In genomic region chr2:10130341-10130990, GRCm38 (mm10) we compare ENCODE assay signal across 15 mouse cellular contexts. TPM values are rescaled to one million over a fixed set of nuclear protein-coding genes. Genes with fewer than 3 reads are reported as not detected.
DNase-seq lines count a peak whose midpoint lies in the region; ATAC-seq and TF ChIP-seq lines count a peak whose summit lies in the region.
"Had no signal": no experiment of that assay in that cellular context is flagged by ENCODE, and none has a peak within 500 bp of the region (broad histone marks: within the 10 kb centered on the region; RNA-seq: fewer than 3 reads in every experiment).

No protein-coding gene starts in this region.

- H3K4me1 ChIP-seq in lung, embryonic 16.5 days (replicated peaks; ENCODE audit: control insufficient read depth, insufficient read depth, low read length), result 0 out of 2 replicates have a peak, but pooled peaks cover 5% of the 10 kb centered on the region
- H3K4me1 ChIP-seq in stomach, embryonic 14.5 days (ENCODE audit: control insufficient read depth, insufficient read depth, low read length), result no peaks in the 10 kb centered on the region
- peaks cover 5% of the 10 kb centered on the region; the same call in 1 of the 2 replicates for H3K4me1 ChIP-seq in forebrain, embryonic 10.5 days
- H3K4me1 ChIP-seq: limb, embryonic 13.5 days; megakaryocyte, embryonic 14.5 days had no signal

- no peak overlapping the region; the same call in 1 of the 2 replicates for H3K9ac ChIP-seq in lung, embryonic 16.5 days (ENCODE audit: low read length)
- no peak overlapping the region for H3K9ac ChIP-seq in stomach, embryonic 14.5 days (replicated peaks; ENCODE audit: low read depth, low read length)
- H3K9ac ChIP-seq: limb, embryonic 13.5 days had no signal

- TF ChIP-seq CTCF in gastrocnemius, adult 2 months (IDR thresholded peaks at IDR 0.05), result no peak

- 0 out of 2 replicates have a peak overlapping the region, but pooled peaks have one; percentile 14 for H3K4me2 ChIP-seq in lung, embryonic 16.5 days (ENCODE audit: low read depth, low read length)
- no peak overlapping the region for H3K4me2 ChIP-seq in stomach, embryonic 14.5 days (replicated peaks; ENCODE audit: low read depth, low read length)
- H3K4me2 ChIP-seq: limb, embryonic 13.5 days had no signal

- no peaks in the 10 kb centered on the region for H3K36me3 ChIP-seq in lung, embryonic 16.5 days (ENCODE audit: control insufficient read depth, insufficient read depth, low read length)
- H3K36me3 ChIP-seq in stomach, embryonic 14.5 days (ENCODE audit: control insufficient read depth, insufficient read depth, low read length), result no peaks in the 10 kb centered on the region
- H3K36me3 ChIP-seq in forebrain, embryonic 10.5 days (replicated peaks), result no peaks in the 10 kb centered on the region
- H3K36me3 ChIP-seq: limb, embryonic 13.5 days had no signal

- 35% methylated on average over 8 of the region's 8 CpGs for WGBS in lung, embryonic 16.5 days
- WGBS in stomach, embryonic 14.5 days, result 41% methylated on average over 8 of the region's 8 CpGs
- WGBS in forebrain, embryonic 10.5 days, result 83% methylated on average over 8 of the region's 8 CpGs

- H3K9me3 ChIP-seq in lung, embryonic 16.5 days (ENCODE audit: control insufficient read depth, low read length), result no peaks in the 10 kb centered on the region
- H3K9me3 ChIP-seq in stomach, embryonic 14.5 days (ENCODE audit: control insufficient read depth, low read depth, low read length), result no peaks in the 10 kb centered on the region
- H3K9me3 ChIP-seq in forebrain, embryonic 10.5 days, result no peaks in the 10 kb centered on the region
- H3K9me3 ChIP-seq: limb, embryonic 13.5 days; megakaryocyte, embryonic 14.5 days had no signal

- no peaks in the 10 kb centered on the region for H3K27me3 ChIP-seq in lung, embryonic 16.5 days (ENCODE audit: control insufficient read depth, insufficient read depth, low read depth, low read length)
- H3K27me3 ChIP-seq in stomach, embryonic 14.5 days (ENCODE audit: control insufficient read depth, insufficient read depth, low read length), result no peaks in the 10 kb centered on the region
- H3K27me3 ChIP-seq in forebrain, embryonic 10.5 days (ENCODE audit: poor library complexity, severe bottlenecking), result no peaks in the 10 kb centered on the region
- H3K27me3 ChIP-seq: limb, embryonic 13.5 days had no signal

- H3K27ac ChIP-seq in gastrocnemius, adult 2 months, result peak overlapping the region; percentile 51
- peak overlapping the region; percentile 57 for H3K27ac ChIP-seq in lung, embryonic 16.5 days (ENCODE audit: low read length)
- H3K27ac ChIP-seq in stomach, embryonic 14.5 days (ENCODE audit: low read length), result peak overlapping the region; percentile 59; the same call in 1 of the 2 replicates
- no peak overlapping the region for H3K27ac ChIP-seq in forebrain, embryonic 10.5 days
- H3K27ac ChIP-seq: limb, embryonic 13.5 days had no signal

- intact Hi-C loops in gastrocnemius, adult 2 months (cut with DNase I), result no loop called here

- H3K4me3 ChIP-seq in gastrocnemius, adult 2 months, result no peak overlapping the region
- H3K4me3 ChIP-seq in lung, embryonic 16.5 days (ENCODE audit: low read length), result no peak overlapping the region
- H3K4me3 ChIP-seq in stomach, embryonic 14.5 days (ENCODE audit: low read depth, low read length), result no peak overlapping the region
- no peak overlapping the region for H3K4me3 ChIP-seq in forebrain, embryonic 10.5 days
- H3K4me3 ChIP-seq: limb, embryonic 13.5 days; megakaryocyte, embryonic 14.5 days had no signal

- DNase-seq in gastrocnemius, adult 2 months, result no peak
- DNase-seq in gastrocnemius, adult 8-10 months (ENCODE audit: low spot score in 2 of 2), result no peak
- DNase-seq in lung, postnatal 25 days (ENCODE audit: low spot score), result no peak
- peak; percentile 35 for DNase-seq in liver
- no peak for DNase-seq in cerebellum, postnatal 4 days (ENCODE audit: low spot score in 2 of 2)
- DNase-seq in forebrain, embryonic 10.5 days (ENCODE audit: extremely low spot score, low spot score), result no peak
- DNase-seq: cerebellum, adult 2 months; layer of hippocampus, adult 9-11 months had no signal

- no peak for ATAC-seq in lung, embryonic 16.5 days (ENCODE audit: low read depth)
- 0 out of 2 replicates have a peak, but pooled peaks have one; percentile 28 for ATAC-seq in stomach, embryonic 14.5 days (ENCODE audit: insufficient number of reproducible peaks, insufficient read depth, low FRiP score, low read depth)
- ATAC-seq: CD4-positive, CD25-positive, alpha-beta regulatory T cell, adult 4 months; intestine, embryonic 16.5 days had no signal

RNA-seq across cellular contexts. Expression of gene Itih2, which starts 0.7 kb away (rescaled TPM):
- under 1 TPM; 0.33 TPM for total RNA-seq in gastrocnemius, adult 2 months (2021)
- under 1 TPM in 2 of 4 experiments, not detected in 2; 0.27 to 0.56 TPM for total RNA-seq in gastrocnemius, adult 8-10 months (2022)
- polyA plus RNA-seq in lung, embryonic 16.5 days (2015; fragmentation: Nextera tagmentation; extraction: Ambion mirVana), result 3.9 and 8.6 TPM in 2 replicates
- 7.0 and 7.7 TPM in 2 replicates for polyA plus RNA-seq in stomach, embryonic 14.5 days (2014; fragmentation: Nextera tagmentation; extraction: Ambion mirVana)
- 0.04 and 0.10 TPM in 2 replicates for polyA plus RNA-seq in forebrain, embryonic 10.5 days (2016; fragmentation: Nextera tagmentation; extraction: Ambion mirVana)
- total RNA-seq: hematopoietic stem cell, adult 5-6 weeks had no signal
- polyA plus RNA-seq: CD4-positive, CD25-positive, alpha-beta regulatory T cell, adult 4 months had no signal

RNA-seq across cellular contexts. Expression of gene Itih5, which starts 22.9 kb away (rescaled TPM):
- 10 to 100 TPM in 1 of 2 experiments, 1 to 10 TPM in 1; 7.3 to 14.9 TPM for total RNA-seq in gastrocnemius, adult 2 months (2021)
- total RNA-seq in gastrocnemius, adult 8-10 months (2022), result 10 to 100 TPM in 1 of 4 experiments, 1 to 10 TPM in 3; 6.1 to 11.7 (median 7.3) TPM
- polyA plus RNA-seq in lung, embryonic 16.5 days (2015; fragmentation: Nextera tagmentation; extraction: Ambion mirVana), result 5.2 and 6.7 TPM in 2 replicates
- 14.8 and 15.6 TPM in 2 replicates for polyA plus RNA-seq in stomach, embryonic 14.5 days (2014; fragmentation: Nextera tagmentation; extraction: Ambion mirVana)
- polyA plus RNA-seq in forebrain, embryonic 10.5 days (2016; fragmentation: Nextera tagmentation; extraction: Ambion mirVana), result 3.5 and 4.2 TPM in 2 replicates

RNA-seq across cellular contexts. Expression of gene Kin, which starts 50.1 kb away (rescaled TPM):
- total RNA-seq in gastrocnemius, adult 2 months (2021), result 1 to 10 TPM; 6.0 to 6.3 TPM
- total RNA-seq in gastrocnemius, adult 8-10 months (2022), result 1 to 10 TPM; 4.8 to 5.2 (median 4.9) TPM
- polyA plus RNA-seq in lung, embryonic 16.5 days (2015; fragmentation: Nextera tagmentation; extraction: Ambion mirVana), result 26.7 and 28.7 TPM in 2 replicates
- polyA plus RNA-seq in stomach, embryonic 14.5 days (2014; fragmentation: Nextera tagmentation; extraction: Ambion mirVana), result 29.1 and 34.0 TPM in 2 replicates
- polyA plus RNA-seq in forebrain, embryonic 10.5 days (2016; fragmentation: Nextera tagmentation; extraction: Ambion mirVana), result 39.1 and 39.8 TPM in 2 replicates

RNA-seq across cellular contexts. Expression of gene Atp5c1, which starts 50.2 kb away (rescaled TPM):
- 100 to 1,000 TPM; 773 to 991 TPM for total RNA-seq in gastrocnemius, adult 2 months (2021)
- total RNA-seq in gastrocnemius, adult 8-10 months (2022), result 100 to 1,000 TPM; 674 to 779 (median 730) TPM
- 530 and 541 TPM in 2 replicates for polyA plus RNA-seq in lung, embryonic 16.5 days (2015; fragmentation: Nextera tagmentation; extraction: Ambion mirVana)
- 614 and 637 TPM in 2 replicates for polyA plus RNA-seq in stomach, embryonic 14.5 days (2014; fragmentation: Nextera tagmentation; extraction: Ambion mirVana)
- polyA plus RNA-seq in forebrain, embryonic 10.5 days (2016; fragmentation: Nextera tagmentation; extraction: Ambion mirVana), result 502 and 503 TPM in 2 replicates
